Mouse (Mus musculus) kidney, adult 2 months (tissue): ENCODE measurements around the gene Shisal2a.

Experiments
- CTCF ChIP-seq: fragments of 200-500 bp; conservative IDR thresholded peaks from 2 replicates; pipeline ENCODE4 v1.5.1; 2011; ENCODE audit warnings: low read depth, mild to moderate bottlenecking, control low read depth, low read length, moderate library complexity, mixed read lengths; ENCODE audit not compliant: insufficient read depth, insufficient read length
- POLR2A ChIP-seq: fragments of 200-500 bp; IDR thresholded peaks from one replicate; pipeline ENCODE4 v1.6.1; 2011; ENCODE audit warnings: low read depth, low read length, control low read depth

GRCm38 (mm10) chr4:108327730-108328484, 55.2 kb downstream of the Shisal2a start, which contains the start of gene Coa7:
- TF ChIP-seq CTCF = no peak
- peak; percentile 22 for TF ChIP-seq POLR2A
